Mouse (Mus musculus) brain, embryonic 14.5 days (tissue): ENCODE results near the gene Psmg3.

Source experiments
- CTCF ChIP-seq: fragments of 200-500 bp; IDR thresholded peaks from 2 replicates; pipeline ENCODE4 v1.5.1; 2012; ENCODE audit warnings: inconsistent platforms, mild to moderate bottlenecking, moderate library complexity, borderline replicate concordance; ENCODE audit not compliant: insufficient read depth, insufficient read length; ENCODE audit errors: extremely low read depth
- POLR2A ChIP-seq: fragments of 200-500 bp; IDR thresholded peaks from 2 replicates; pipeline ENCODE4 v1.6.1; 2012; ENCODE audit warnings: mild to moderate bottlenecking, inconsistent platforms, borderline replicate concordance; ENCODE audit not compliant: poor library complexity, insufficient read depth, insufficient read length, severe bottlenecking; ENCODE audit errors: extremely low read depth

DNA sequence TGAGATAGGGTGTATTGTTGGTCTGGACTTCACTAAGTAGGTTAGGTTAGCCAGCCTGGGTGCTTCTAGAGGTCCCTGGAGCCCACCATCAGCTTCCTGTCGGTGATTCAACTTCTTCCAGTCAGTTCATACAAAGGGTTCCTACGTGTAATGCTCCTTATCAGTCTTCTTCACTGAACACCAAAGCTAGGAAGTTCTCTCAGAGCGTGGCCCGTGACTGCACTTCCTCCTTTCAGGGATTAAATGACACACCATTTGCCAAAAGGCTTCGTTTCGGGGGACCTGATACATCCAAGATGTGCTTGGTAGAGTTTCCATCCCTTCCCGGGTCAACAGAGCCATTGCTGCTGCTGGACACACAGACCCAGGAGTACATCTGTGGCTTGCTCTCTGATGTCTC is 5.4 kb upstream of the Psmg3 start:
- TF ChIP-seq CTCF = no peak
- TF ChIP-seq POLR2A = no peak
